Mouse (Mus musculus): Measurements from ENCODE around the gene Zfyve26. TPM values are rescaled to one million over a fixed set of nuclear protein-coding genes. Genes with fewer than 3 reads are reported as not detected.
A peak's percentile ranks its signal among the peaks of the same experiment; 100 is the strongest.
"Not testable (repeated sequence)": the region's sequence is repeated elsewhere in the genome, so short reads cannot be mapped to it uniquely, and the experiment has no call there.

Gene Zfyve26
- total and polyA plus RNA-seq, 3 experiments: 10.8 to 14.8 (median 14.3) TPM

DNA sequence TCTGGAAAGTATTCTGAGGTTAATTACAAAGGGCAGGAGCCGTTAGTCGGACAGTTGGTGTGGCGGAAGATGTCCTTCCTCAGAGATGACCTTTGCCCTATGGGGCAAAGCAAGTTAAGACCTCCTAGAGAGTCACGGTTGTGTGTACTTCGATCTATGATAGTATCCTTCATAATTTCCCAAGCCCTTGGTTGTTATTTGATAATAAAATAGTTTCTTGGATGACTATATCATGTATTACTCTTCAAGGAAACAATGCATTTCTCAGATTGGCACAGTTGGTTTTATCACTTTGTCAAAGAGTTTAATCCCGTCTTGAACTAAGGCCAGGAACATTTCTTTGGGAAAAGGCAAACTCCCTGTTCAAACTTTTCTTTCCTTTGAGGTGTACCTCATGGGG, 103.9 kb downstream of the Zfyve26 start, which contains the start of gene Rdh11:
Rdh11 (minus strand) TSS at position 101 of the 400 bp plus-strand sequence.
- 61% methylated on average over 6 of the region's 6 CpGs for WGBS
- no peak for DNase-seq
- H3K4me1 ChIP-seq (ENCODE audit: control insufficient read depth, insufficient read depth, low read length): peaks cover 3% of the 10 kb centered on the region
- H3K4me3 ChIP-seq: peak within 1 kb of the TSS; percentile 63
- TF ChIP-seq POLR2A (IDR thresholded peaks at IDR 0.05; ENCODE audit: insufficient read depth, low read depth, low read length): no peak
- no peak for TF ChIP-seq EP300 (IDR thresholded peaks at IDR 0.05; ENCODE audit: insufficient read depth, low read depth, low read length)
- no peak for TF ChIP-seq CTCF (IDR thresholded peaks at IDR 0.05)
- no peaks in the 10 kb centered on the region; the same call in 1 of the 2 replicates for H3K36me3 ChIP-seq (ENCODE audit: control insufficient read depth, insufficient read depth, low read length)
- peak within 1 kb of the TSS; percentile 64 for H3K9ac ChIP-seq (ENCODE audit: low read depth, low read length)
- H3K79me2 ChIP-seq (replicated peaks; ENCODE audit: control insufficient read depth, insufficient read depth, low read length): no peaks in the 10 kb centered on the region
- no peaks in the 10 kb centered on the region for H3K27me3 ChIP-seq (ENCODE audit: control insufficient read depth, insufficient read depth, low read length)
- intact Hi-C loops (cut with DNase I): loop anchor here (5.0 kb wide), 1 partner anchor 70 kb away; no protein-coding TSS in a partner anchor
- no peak within 1 kb of the TSS for H3K27ac ChIP-seq

DNA sequence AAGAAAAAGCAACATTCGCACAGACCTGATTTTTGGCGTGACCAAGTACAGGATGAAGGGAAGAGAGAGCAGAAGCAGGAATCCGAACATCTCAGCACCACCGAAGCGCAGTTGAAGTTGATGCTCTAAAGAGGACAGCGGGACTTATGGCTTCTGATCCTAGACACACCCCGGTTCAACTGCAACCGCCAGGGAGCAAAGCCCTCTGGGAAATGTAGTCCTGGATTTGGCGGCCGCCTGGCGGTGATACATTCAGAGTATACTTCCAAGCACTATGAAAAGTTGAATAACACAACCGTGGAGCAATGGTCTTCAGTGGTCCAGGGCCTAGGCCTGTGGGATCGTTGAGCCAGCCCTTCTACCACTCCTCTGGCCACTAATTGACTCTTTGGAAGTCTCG, 104.4 kb downstream of the Zfyve26 start:
- intact Hi-C loops (cut with DNase I): loop anchor here (5.0 kb wide), 1 partner anchor 71 kb away; no protein-coding TSS in a partner anchor
- TF ChIP-seq CTCF (IDR thresholded peaks at IDR 0.05) (peak; percentile 78), EP300 (IDR thresholded peaks at IDR 0.05; ENCODE audit: insufficient read depth, low read depth, low read length) (no peak), POLR2A (IDR thresholded peaks at IDR 0.05; ENCODE audit: insufficient read depth, low read depth, low read length) (peak; percentile 46; the same call in 1 of the 2 replicates)
- DNase-seq: peak; percentile 77 to 82
- no peaks in the 10 kb centered on the region for H3K27me3 ChIP-seq (ENCODE audit: control insufficient read depth, insufficient read depth, low read length)
- H3K4me3 ChIP-seq: peak overlapping the region; percentile 63
- no peak overlapping the region for H3K27ac ChIP-seq
- WGBS: 5% methylated on average over 14 of the region's 14 CpGs
- peak overlapping the region; percentile 64 for H3K9ac ChIP-seq (ENCODE audit: low read depth, low read length)
- H3K36me3 ChIP-seq (ENCODE audit: control insufficient read depth, insufficient read depth, low read length): no peaks in the 10 kb centered on the region; the same call in 1 of the 2 replicates
- peaks cover 3% of the 10 kb centered on the region for H3K4me1 ChIP-seq (ENCODE audit: control insufficient read depth, insufficient read depth, low read length)
- H3K79me2 ChIP-seq (replicated peaks; ENCODE audit: control insufficient read depth, insufficient read depth, low read length): no peaks in the 10 kb centered on the region

DNA sequence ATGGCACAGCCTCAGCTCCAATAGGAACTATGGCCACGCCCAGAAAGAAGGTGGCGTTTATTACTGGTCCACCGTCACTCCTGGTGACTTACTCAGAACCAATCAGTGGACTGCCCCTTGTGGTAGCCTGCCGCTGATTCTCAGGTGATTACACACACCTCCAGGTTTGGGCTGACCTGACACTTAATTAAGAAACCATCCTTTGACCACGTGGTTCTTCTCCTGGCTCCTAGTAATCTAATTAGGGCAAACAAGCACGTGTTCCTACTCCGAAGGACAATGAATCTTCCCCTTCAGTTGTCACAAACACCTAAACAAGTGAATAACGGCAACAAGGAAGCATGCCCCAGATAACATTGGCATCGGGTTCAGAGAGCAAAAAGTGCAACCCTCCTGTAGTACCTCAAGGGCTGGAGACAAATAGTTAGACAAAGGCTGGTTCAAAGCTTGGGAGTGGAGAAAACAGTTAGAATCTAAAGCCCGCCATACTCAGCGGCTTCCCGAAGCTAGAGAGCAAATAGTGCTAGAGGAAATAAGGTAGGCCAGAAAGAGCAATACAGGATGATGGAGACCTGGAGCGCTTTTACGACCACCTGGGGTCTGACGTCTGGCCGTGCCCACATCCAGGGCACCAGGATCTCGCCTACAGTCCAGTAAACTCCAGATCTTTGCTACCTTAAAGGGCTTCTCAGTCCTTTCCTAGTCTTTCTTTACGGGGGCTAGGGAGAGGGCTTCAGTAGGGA, 105.0 kb downstream of the Zfyve26 start:
- peak overlapping the region; percentile 63 for H3K4me3 ChIP-seq
- peak; percentile 27 to 42 for DNase-seq
- H3K27me3 ChIP-seq (ENCODE audit: control insufficient read depth, insufficient read depth, low read length): no peaks in the 10 kb centered on the region
- WGBS: 3% methylated on average over 18 of the region's 18 CpGs
- no peaks in the 10 kb centered on the region for H3K79me2 ChIP-seq (replicated peaks; ENCODE audit: control insufficient read depth, insufficient read depth, low read length)
- no peaks in the 10 kb centered on the region; the same call in 1 of the 2 replicates for H3K36me3 ChIP-seq (ENCODE audit: control insufficient read depth, insufficient read depth, low read length)
- intact Hi-C loops (cut with DNase I): loop anchor here (5.0 kb wide), 1 partner anchor 71 kb away; no protein-coding TSS in a partner anchor
- peak overlapping the region; percentile 64 for H3K9ac ChIP-seq (ENCODE audit: low read depth, low read length)
- no peak for TF ChIP-seq EP300 (IDR thresholded peaks at IDR 0.05; ENCODE audit: insufficient read depth, low read depth, low read length)
- TF ChIP-seq POLR2A (IDR thresholded peaks at IDR 0.05; ENCODE audit: insufficient read depth, low read depth, low read length): no peak
- TF ChIP-seq CTCF (IDR thresholded peaks at IDR 0.05): no peak
- peaks cover 3% of the 10 kb centered on the region for H3K4me1 ChIP-seq (ENCODE audit: control insufficient read depth, insufficient read depth, low read length)
- no peak overlapping the region for H3K27ac ChIP-seq

DNA sequence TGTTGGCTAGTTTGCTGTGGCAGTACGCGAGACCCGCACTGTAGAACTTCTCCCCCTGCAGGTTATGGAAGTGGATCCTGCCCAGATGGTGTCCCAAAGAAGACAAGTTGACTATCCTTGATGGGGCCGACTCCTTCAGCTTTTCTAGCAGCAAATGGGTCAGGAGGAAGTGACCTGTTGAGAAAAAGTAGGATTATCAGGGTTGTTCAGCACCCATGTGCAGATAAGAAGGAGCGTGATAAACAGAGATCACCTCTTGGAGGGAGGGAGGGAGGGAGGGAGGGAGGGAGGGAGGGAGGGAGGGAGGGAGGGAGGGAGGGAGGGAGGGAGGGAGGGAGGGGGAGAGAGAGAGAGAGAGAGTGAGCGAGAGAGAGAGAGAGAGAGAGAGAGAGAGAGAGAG, 110.9 kb downstream of the Zfyve26 start:
- H3K79me2 ChIP-seq (replicated peaks; ENCODE audit: control insufficient read depth, insufficient read depth, low read length); H3K4me1 ChIP-seq (ENCODE audit: control insufficient read depth, insufficient read depth, low read length); H3K36me3 ChIP-seq (ENCODE audit: control insufficient read depth, insufficient read depth, low read length); H3K27ac ChIP-seq; intact Hi-C loops (cut with DNase I); H3K27me3 ChIP-seq (ENCODE audit: control insufficient read depth, insufficient read depth, low read length); H3K4me3 ChIP-seq; DNase-seq; H3K9ac ChIP-seq (ENCODE audit: low read depth, low read length): not testable (repeated sequence)
- WGBS: 81% methylated on average over 4 of the region's 6 CpGs

Other genes with a start within 250 kb of the Zfyve26 start
- gene Pigh, start 206.7 kb downstream of the Zfyve26 start, total RNA-seq (2021): 1 to 10 TPM; 3.4 to 4.4 TPM
- 4.6 and 5.4 TPM in 2 replicates for gene Pigh, start 206.7 kb downstream of the Zfyve26 start, polyA plus RNA-seq (2012; rRNA removed)
- not detected for gene Arg2, start 165.5 kb downstream of the Zfyve26 start, total RNA-seq (2021)
- 0.16 TPM in 1 of 2 replicates, not detected in the other for gene Arg2, start 165.5 kb downstream of the Zfyve26 start, polyA plus RNA-seq (2012; rRNA removed)
- 100 to 1,000 TPM; 100 to 103 TPM for gene Vti1b, start 123.6 kb downstream of the Zfyve26 start, total RNA-seq (2021)
- 37.3 and 47.7 TPM in 2 replicates for gene Vti1b, start 123.6 kb downstream of the Zfyve26 start, polyA plus RNA-seq (2012; rRNA removed)
- gene Rdh11, start 104.0 kb downstream of the Zfyve26 start, total RNA-seq (2021): 1 to 10 TPM; 2.3 to 3.2 TPM
- 1.6 and 4.2 TPM in 2 replicates for gene Rdh11, start 104.0 kb downstream of the Zfyve26 start, polyA plus RNA-seq (2012; rRNA removed)
- under 1 TPM in 1 of 2 experiments, not detected in 1; 0.37 TPM for gene Rdh12, start 87.4 kb downstream of the Zfyve26 start, total RNA-seq (2021)
- 0.67 and 0.72 TPM in 2 replicates for gene Rdh12, start 87.4 kb downstream of the Zfyve26 start, polyA plus RNA-seq (2012; rRNA removed)
- under 1 TPM; 0.47 to 0.50 TPM for gene Rad51b, start 978 bp upstream of the Zfyve26 start, total RNA-seq (2021)
- gene Rad51b, start 978 bp upstream of the Zfyve26 start, polyA plus RNA-seq (2012; rRNA removed): 0.26 and 0.49 TPM in 2 replicates

Data from heart, adult 2 months (tissue).